Mouse (Mus musculus) heart, adult 9 months (tissue): ENCODE data around the gene Wdr95.

Experiments
- DNase-seq, 2 experiments: peaks; one replicate each; pipeline ENCODE4 v3.0.0; 2022; ENCODE audit warnings: low spot score in 2 of 2

The Wdr95 gene

GRCm38 (mm10) chr5:149623815-149624675 is 95.6 kb downstream of the Wdr95 start:
- DNase-seq, result no peak

- no peak for DNase-seq
These were observed 97.1 kb downstream of the Wdr95 start for GRCm38 (mm10) chr5:149625547-149625946.

GRCm38 (mm10) chr5:149634409-149635035 is 106.0 kb downstream of the Wdr95 start:
- DNase-seq, result no peak

- DNase-seq, result no peak
These were observed 107.1 kb downstream of the Wdr95 start for GRCm38 (mm10) chr5:149635556-149635955.

GRCm38 (mm10) chr5:149636075-149636920 is 107.8 kb downstream of the Wdr95 start, which contains the start of gene Hsph1:
TSS of gene Hsph1 (minus strand) at chr5:149636376.
- DNase-seq, result peak; percentile 98 to 99

- DNase-seq, result no peak
These were observed 108.8 kb downstream of the Wdr95 start for GRCm38 (mm10) chr5:149637306-149637705.

GRCm38 (mm10) chr5:149641277-149641892 is 112.9 kb downstream of the Wdr95 start:
- no peak for DNase-seq

GRCm38 (mm10) chr5:149642366-149642765 is 113.9 kb downstream of the Wdr95 start:
- DNase-seq, result no peak

GRCm38 (mm10) chr5:149642783-149643509 is 114.5 kb downstream of the Wdr95 start:
- no peak for DNase-seq

- no peak for DNase-seq
These were observed 119.1 kb downstream of the Wdr95 start for GRCm38 (mm10) chr5:149647367-149648115.

GRCm38 (mm10) chr5:149648196-149648595 is 119.7 kb downstream of the Wdr95 start:
- DNase-seq, result no peak

GRCm38 (mm10) chr5:149648895-149649406 is 120.5 kb downstream of the Wdr95 start:
- no peak for DNase-seq

GRCm38 (mm10) chr5:149649499-149650178 is 121.2 kb downstream of the Wdr95 start:
- DNase-seq, result no peak

GRCm38 (mm10) chr5:149650179-149650553 is 121.7 kb downstream of the Wdr95 start:
- no peak for DNase-seq

GRCm38 (mm10) chr5:149655636-149656035 is 127.2 kb downstream of the Wdr95 start:
- no peak for DNase-seq

GRCm38 (mm10) chr5:149658022-149658421 is 129.5 kb downstream of the Wdr95 start:
- no peak for DNase-seq

GRCm38 (mm10) chr5:149658741-149659413 is 130.4 kb downstream of the Wdr95 start:
- DNase-seq, result no peak

- no peak for DNase-seq
These were observed 130.9 kb downstream of the Wdr95 start for GRCm38 (mm10) chr5:149659414-149659780.

- no peak for DNase-seq
These were observed 132.9 kb downstream of the Wdr95 start for GRCm38 (mm10) chr5:149661428-149661827.
